Mouse (Mus musculus): Measurements from ENCODE around the gene Fam13a.

DNA sequence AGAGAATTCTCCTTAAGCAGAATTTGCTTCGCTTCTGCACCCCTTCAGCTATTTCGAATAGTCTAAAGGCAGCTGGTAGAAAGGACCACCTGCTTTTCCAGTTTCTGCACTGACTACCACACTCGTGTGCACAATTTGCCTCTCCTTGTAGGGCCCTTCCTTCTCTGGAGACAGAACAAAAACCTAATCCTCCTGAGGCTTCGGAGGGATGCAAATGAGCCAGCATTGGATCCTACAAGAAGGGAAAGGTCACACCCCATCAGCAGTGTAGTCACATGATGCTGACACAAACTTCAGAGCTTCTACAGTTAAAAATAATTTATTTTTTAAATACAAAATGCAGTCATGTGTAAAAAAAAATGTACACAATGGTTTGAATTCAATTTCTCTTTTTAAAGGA lies 93.2 kb downstream of the Fam13a start:
- TF ChIP-seq CTCF (IDR thresholded peaks at IDR 0.05; ENCODE audit: borderline replicate concordance, control insufficient read depth, extremely low read depth, insufficient read depth, low read length, poor library complexity) (no peak), POLR2A (IDR thresholded peaks at IDR 0.05; ENCODE audit: control insufficient read depth, extremely low read depth, insufficient read depth, low read length, poor library complexity) (no peak)
